Mouse (Mus musculus): ENCODE data around the gene Slc44a2.
"Not testable (repeated sequence)": the region's sequence is repeated elsewhere in the genome, so short reads cannot be mapped to it uniquely, and the experiment has no call there.

Slc44a2 gene

DNA sequence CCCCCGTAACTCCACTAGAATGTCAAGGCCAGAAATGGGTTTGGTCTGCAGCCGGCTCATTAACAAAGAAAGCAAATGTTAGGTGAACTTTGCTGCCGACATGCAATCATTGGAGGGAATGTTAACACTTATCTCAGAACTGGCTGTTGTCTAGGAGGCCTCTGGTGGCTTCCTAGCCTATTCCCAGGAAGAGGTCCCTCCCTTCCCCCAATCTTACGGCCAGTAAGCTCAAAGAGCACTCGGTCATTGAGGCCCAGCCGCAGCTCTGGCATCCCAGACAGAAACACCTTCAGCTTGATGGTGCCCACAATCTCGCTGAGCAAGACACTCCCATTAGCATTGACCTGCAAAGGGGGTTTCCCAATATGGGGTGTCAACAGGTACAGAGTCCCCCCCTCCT is 15.4 kb upstream of the Slc44a2 start:
- no peak for DNase-seq (ENCODE audit: low spot score)

DNA sequence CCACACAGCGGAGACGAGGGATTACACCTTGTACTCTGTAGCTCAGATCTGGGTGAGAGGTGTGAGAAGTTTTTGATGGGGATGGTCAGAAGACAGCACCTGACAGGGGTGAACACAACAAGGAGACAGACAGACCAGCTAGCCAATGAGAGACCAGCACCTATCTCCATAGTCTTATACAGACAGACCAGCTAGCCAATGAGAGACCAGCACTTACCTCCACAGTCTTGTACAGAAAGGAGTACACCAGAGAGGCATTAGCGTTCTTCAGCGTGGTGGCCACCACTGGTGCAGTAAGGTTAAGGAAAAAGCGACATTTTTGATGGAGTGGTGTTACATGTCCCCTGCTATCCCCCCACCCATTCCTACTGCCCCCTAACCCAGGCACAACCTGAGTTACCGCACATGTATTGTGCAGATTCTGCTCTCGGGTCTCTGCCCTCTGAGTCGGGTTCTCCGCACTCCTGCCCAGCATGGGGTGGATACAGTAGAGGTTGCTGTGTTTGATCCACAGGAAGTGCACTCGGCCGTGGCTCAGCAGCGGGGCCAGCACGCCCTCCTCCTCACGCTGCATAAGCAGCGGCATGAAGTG is 11.3 kb upstream of the Slc44a2 start:
- no peak for DNase-seq (ENCODE audit: low spot score)

DNA sequence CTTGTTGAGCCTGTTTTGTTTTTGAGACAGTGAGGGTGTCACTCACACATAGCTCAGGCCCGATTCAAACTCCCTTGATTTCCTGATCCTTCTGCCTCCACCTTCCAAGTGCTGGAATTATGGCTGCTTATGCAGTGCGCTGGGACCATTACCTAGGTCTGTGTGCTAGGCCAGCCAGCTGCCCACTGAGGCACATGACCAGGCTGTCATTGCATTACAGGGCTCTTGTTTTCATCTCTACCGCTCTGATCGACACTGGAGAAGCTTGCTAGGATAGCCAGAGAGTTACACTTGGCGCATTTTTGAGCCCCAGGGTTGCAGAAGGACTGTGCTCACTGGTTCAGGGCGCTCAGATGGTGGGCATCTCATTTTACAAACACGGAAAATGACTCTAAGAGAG is 8.8 kb upstream of the Slc44a2 start:
- no peak for DNase-seq (ENCODE audit: low spot score)

DNA sequence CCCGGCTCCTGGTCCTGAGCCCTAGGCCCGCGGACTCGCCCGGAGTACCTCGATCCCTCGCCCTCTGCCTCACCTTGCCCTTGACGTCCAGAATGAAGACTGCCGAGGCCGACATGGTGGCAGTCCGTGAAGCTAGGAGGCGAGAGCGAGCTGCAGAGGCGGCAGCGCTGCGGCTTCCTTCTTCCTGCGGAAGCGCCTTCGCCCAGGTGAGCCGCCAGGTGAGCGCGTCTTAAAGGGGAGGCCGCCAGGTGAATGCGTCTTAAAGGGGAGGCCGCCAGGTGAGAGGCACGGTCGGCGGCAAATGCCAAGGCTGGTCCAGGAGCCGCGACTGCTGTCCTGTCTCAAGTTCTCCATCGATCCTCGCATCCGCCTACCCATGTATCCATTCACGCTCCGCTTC is 8.4 kb upstream of the Slc44a2 start, which contains the start of gene Ap1m2:
TSS of gene Ap1m2 (minus strand) at position 204 of the 400 bp plus-strand sequence.
- DNase-seq (ENCODE audit: low spot score), result peak; percentile 30

DNA sequence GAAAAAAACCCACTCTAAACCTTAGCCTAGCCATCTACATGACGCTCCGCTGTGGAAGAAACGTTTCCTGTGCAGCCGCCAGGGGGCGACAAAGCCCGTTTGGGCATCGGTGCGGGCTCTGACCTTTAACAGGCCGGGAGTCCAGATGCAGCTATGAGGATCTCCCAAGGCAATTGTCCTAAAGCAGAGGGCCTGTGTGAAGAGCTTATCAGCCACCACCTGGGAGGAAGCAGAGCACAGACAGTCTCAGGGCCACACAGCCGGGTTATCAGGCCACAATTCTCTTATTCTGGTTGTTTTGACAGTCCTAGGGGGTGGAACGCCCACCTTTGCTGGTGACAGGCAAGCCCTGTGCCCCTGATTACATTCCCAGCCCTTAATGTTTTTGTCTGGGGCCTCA is 7.1 kb upstream of the Slc44a2 start:
- peak; percentile 91 for DNase-seq (ENCODE audit: low spot score)

DNA sequence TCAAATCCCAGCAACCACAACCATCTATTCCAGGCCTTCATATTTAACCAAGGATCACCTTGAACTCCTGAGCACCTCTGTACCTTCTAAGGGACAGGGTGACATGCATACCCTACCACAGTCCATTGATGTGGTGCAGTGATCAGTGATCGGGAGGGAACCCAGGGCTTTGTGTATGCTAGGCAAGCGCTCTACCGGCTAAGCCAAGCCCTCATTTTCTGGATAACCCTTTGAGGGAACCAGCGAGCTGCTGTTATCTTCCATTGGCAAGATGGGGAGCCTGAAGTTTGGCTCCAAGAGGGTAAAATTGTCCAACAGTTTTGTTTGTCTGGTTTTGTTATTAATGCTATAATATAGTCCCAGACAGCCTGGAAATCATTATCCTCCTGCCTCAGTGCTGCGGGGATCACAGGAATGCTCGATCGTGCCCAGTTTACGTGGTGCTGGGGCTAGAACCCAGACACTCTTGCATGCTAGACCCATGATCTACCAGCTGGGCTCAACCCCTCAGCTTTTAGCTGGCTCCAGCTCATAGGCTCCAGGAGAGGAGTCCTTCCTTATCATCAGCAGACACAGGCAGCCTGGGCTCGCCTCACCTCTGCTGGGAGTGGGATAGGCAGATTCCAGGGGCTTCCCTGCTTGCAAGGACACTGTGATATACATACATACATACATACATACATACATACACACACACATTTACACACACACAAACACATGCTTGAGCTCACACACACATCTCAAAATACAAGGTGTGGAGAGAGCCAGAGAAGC is 5.9 kb upstream of the Slc44a2 start:
- DNase-seq (ENCODE audit: low spot score), result no peak

DNA sequence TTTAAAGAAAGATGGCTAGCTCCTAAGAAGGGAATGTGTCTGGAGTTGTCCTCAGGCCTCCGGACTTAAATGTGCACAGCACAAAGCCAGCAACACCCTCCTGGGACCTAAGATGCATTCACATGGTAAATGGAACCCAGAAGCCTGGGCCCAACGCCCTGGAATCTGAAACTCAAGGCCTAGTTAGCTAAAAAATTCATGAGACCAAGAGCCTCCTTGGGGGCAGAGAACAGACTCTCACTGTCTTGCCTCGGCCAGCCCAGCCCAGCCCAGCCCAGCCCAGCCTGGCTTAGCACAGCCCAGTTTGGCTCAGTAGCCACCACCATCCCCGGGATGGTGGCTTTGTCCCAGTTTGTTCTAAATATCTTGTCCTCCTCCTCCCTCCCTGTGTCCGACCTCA is 5.1 kb upstream of the Slc44a2 start:
- no peak for DNase-seq (ENCODE audit: low spot score)

DNA sequence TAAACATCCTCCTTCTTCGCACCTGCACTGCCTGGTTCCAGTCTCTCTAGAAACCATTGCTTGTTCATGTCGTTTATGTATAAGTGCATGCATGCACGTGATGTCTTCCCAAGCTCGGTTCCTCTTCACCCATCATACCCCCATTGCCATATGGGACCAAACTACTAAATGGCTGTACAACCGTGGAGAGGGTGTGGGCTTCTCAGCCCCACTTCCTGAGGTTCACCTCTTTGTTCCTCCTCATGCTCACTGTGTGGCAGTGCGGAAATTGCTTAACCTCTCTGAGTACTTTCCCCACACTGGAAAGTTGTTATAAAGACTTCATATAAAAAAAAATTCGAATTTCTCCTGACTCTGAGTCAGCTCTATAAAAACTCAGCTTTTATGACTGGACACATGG is 3.8 kb upstream of the Slc44a2 start:
- DNase-seq (ENCODE audit: low spot score), result no peak

DNA sequence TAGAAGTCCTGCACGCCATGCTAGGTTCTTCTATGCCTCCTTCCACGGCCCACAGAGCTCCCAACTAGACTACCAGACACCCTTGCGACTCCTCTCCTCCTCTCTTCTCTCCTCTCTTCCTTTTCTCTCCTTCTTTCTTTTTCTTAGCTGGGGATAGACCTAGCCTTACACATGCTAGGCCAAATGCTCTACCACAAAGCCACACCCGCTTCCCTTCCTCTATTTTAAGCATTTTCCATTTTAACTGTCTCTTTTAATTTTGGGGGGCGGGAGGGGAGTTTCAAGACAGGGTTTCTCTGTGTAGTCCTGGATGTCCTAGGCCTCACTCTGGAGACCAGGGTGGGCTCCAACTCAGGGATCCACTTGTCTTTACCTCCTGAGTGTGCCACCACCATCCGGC is 1.7 kb upstream of the Slc44a2 start:
- no peak for DNase-seq (ENCODE audit: low spot score)

DNA sequence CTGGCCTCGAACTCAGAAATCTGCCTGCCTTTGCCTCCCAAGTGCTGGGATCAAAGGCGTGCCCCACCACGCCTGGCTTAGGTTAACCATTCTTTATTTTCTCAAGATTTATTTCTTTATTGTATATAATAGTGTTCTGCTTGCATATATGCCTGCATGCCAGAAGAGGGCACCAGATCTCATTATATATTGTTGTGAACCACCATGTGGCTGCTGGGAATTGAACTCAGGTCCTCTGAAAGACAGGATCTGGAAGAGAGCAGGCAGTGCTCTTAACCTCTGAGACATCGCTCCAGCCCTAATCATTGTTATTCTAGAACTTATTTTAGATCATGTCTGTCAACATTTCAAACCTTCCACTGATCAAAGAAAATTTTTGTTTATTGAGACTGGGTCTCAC is 995 bp upstream of the Slc44a2 start:
- DNase-seq (ENCODE audit: low spot score), result no peak

DNA sequence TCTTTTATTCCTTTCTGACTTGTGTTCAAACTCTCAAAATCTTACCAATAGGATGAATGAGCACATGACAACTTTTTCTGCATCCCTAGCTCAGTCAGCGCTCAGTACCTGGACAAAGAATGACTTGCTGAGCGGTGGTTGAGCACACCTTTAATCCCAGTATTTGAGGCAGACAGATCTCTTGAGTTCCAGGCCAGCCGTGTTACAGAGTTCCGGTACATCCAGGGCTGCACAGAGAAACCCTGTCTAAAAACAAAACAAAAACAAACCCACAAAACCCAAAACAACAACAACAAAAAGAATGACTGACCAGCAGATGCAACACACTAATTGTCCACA is 249 bp upstream of the Slc44a2 start:
- no peak for DNase-seq (ENCODE audit: low spot score)

DNA sequence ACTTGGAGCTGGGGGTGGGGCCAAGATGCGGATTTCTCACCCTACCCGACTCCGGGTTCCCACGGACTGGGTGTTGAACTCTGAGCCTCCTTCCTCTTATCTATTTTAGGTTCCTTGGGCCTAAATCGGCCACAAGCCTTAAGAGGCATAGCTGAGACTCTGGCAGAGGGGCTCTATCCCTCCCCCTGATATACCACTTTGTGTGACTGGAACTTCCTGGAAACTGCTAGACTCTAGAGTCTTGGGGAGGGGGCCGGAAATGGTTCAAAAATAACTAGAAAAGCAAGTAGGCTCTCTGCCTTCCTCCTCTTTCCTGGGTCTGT is 976 bp downstream of the Slc44a2 start:
- DNase-seq (ENCODE audit: low spot score), result peak; percentile 20

DNA sequence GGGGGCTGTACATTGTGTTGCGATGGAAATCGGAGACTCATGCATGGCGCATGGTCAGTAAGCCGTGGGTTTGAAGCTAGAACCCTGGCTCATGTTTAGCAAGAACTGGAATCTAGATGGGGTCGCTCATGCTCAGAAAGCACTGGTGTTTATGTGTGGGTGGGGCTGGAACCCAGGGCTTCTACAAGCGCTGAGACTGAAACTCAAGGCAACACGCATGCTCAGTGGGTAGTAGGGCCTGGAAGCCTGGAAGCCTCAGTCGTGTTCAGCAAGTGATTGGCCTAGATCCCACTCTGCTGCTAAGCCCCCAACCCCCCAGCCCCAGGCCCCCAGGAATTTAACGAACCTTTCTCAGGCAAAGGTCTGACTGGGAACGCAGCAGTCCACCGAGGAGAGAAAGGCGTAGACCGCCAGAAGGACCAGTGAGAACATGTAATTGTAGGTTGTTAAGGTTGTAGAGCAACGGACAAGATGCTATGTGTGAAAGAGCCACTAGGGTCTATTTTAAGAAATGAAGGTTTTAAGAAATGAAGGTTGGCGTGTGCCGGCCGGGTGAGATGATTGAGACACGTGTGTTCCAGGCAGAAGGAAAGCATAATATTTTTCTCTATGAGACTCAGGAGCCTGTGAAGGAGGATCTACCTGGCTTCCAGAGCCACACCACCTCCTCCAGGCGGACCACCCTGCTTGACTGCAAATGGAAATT is 1.9 kb downstream of the Slc44a2 start:
- DNase-seq (ENCODE audit: low spot score), result no peak

DNA sequence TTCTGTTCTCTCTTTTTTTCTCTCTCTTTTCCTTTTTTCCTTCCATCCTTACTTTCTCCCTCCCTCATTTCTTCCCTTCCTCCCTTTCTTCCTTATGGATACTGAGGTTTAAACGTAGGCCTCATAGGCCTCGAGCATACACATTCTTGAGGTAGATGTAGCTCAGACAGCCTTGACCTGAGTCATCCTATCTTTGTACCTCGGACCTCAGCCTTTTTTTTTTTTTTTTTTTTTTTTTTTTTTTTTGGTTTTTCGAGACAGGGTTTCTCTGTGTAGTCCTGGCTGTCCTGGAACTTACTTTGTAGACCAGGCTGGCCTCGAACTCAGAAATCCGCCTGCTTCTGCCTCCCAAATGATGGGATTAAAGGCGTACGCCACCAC is 2.4 kb downstream of the Slc44a2 start:
- DNase-seq (ENCODE audit: low spot score), result not testable (repeated sequence)

DNA sequence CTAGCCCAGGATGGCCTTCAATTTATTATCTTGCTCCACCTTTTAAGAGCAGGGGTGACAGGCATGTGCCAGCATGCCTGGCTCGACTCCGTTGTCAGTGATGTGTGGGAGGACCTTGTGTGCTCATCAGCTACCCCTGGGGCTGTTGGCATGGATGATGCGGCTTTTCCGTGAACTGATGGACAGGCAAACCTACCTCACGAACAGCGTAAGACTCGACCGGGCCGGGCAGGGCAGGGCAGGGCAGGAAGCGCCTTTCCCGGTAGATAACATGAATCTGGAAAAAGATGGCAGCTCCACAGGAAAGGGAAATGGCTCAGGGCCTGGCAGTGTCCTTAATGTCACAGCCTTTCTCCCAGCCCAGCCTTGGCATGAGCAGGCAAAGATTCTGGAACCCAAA is 3.8 kb downstream of the Slc44a2 start:
- no peak for DNase-seq (ENCODE audit: low spot score)

DNA sequence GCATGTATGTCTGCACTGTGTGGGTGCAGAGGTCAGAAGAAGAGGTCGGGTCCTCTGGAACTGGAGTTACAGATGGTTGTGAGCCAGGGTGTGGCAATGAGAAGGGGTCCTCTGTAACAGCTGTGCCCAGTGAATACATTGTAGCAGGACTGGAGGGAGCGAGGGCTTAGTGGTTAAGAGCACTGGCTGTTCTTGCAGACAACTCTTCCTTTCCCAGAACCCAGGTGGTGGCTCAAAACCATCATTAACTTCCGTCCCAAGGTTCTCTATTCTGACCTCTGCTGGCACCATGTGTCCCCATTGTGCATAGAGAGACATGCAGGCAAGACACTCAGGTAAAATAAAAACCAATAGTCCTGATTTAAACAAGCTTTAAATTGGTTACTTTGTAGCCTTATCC is 7.1 kb downstream of the Slc44a2 start:
- no peak for DNase-seq (ENCODE audit: low spot score)

DNA sequence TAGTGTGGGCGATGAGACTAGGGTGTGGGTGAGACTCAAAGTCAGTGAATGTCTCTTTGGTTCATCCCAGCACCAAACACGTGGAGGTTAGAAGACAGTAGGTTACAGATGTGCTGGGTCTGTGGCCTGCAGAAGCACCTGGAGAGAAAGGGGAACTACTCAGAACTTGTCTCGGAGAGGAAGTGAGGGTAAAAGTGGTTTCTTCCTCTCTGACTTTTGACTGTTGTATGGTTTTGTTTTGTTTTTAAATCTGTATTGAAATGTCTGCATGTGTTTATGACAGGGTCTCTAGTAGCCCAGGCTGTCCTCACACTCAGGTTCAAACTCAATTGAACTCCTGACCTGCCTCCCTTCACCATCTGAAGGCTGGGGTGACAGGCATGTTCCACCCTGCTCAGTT is 7.5 kb downstream of the Slc44a2 start:
- DNase-seq (ENCODE audit: low spot score), result no peak

DNA sequence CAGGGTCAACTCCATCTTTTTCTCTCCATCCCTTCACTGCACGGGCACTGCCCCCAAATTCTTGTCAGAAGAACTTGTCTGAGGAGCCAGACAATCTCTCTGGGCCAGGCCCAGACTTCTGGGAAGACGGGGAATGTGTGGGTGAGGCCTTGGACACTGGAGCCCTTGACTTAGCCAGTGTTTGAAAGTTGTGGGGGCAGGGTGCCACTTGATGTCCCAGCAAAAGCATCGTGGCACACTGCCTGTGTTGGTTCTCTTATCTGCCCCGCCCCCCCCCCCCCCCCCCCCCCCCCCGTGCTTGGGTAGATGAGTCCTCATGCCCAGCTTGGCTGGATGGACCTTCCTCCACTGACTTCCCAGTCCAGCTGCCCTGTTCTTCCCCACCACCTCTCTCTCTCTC is 8.5 kb downstream of the Slc44a2 start:
- DNase-seq (ENCODE audit: low spot score), result peak; percentile 64

DNA sequence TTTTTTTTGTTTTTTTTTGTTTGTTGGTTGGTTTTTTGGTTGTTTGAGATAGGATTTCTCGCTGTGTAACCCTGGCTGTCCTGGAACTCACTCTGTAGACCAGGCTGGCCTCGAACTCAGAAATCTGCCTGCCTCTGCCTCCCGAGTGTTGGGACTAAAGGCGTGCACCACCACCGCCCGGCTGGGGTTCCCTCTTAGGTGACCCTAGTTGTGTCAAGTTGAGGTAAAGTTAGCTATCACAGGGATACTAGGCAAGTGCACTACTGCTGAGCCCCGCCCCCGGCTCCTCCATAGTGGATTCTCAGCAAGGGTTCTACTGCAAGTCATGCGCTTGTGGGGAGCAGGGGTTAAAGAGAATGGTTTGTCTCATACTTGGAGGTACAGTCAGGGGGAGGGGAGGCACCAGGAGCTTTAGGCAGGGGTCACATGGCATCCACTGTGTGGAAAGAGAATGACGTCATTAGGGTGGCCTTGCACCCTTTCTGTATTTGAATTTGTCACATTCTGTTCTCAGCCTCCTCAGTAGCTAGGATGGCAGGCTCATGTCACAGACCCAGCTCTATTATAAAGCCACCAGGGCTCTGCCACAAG is 9.3 kb downstream of the Slc44a2 start:
- DNase-seq (ENCODE audit: low spot score), result peak; percentile 5

DNA sequence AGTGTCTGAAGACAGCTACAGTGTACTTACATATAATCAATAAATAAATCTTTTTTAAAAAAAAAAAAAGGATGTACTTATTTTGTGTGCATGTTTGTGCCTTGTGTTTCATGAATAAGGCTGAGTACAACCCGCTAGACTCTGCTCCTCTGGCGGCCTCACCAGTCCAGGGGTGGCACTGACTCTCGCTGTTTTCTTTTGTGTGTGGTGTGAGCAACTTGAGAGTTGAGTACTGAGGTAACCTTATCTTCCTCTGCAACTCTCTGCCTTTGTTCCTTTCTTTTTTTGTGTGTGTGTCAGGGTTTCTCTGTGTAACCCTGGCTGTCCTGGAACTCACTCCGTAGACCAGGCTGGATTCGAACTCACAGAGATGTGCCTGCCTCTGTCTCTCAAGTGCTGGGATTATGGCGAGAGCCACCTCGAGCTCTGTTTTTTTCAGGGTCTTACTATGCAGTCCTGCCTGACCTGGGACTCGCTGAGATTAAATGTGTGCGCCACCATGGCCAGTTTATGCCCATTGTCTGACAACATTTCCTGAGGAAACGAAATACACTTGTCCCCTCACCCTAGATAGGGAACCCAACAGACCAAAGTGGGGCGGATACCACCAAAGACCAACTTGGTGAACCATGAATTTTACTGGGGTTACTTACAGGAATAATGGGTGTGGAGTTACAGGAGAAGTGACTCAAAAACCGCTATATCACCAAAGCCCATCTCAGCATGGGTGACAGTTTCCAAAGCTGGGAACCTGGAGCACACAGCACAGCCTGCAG is 11.1 kb downstream of the Slc44a2 start:
- DNase-seq (ENCODE audit: low spot score), result no peak

DNA sequence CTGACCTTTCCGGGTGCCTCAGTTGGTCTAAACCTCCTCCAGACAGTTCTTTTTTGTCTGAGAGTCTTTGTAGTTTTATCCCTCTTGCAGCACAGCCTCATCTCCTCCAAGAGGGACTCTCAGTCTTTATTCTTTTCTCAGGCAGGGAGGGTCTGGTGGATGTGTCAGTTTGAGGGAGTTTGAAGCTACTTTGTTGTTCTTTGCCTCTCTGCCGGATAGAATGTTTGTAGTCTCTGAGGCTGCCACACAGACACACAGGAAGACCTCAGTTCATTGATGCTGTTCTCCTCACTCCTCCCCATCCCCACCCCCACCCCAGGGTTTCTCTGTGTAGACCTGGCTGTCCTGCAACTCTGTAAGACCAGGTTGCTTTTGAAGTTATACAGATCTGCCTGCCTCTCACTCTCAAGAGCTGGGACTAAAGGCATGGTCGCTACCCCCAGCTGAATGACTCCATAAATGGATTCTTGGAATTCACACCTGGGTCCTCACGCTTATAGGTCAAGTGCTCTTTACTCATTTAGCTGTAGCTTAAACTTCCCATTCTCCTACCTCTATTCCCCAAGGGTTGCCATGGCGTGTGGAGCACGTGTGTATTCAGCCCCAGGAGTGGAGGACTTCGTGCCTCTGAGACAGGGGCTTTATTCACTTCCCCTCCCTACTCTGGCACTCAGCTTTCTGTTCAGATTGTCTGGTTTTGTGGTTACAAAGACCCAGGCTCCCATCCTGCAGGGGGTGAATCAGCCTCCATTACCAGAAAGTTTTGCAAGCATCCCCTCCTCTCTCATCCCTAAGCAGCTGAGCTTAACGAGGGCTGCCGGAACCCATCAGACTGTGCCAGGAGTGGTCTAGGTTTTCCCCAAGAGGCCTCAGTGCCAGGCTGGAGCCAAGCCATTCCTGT is 11.9 kb downstream of the Slc44a2 start:
- DNase-seq (ENCODE audit: low spot score), result no peak
